Mouse (Mus musculus) lung, postnatal 10 days (tissue): Measurements from ENCODE around the gene Nptn.
"Not testable (repeated sequence)": the region's sequence is repeated elsewhere in the genome, so short reads cannot be mapped to it uniquely, and the experiment has no call there.

ENCODE experiments used
- DNase-seq: peaks from one replicate; pipeline ENCODE4 v3.0.0; 2021

Gene Nptn

GRCm38 (mm10) chr9:58565945-58566344 is 16.1 kb upstream of the Nptn start:
- DNase-seq: not testable (repeated sequence)

DNA sequence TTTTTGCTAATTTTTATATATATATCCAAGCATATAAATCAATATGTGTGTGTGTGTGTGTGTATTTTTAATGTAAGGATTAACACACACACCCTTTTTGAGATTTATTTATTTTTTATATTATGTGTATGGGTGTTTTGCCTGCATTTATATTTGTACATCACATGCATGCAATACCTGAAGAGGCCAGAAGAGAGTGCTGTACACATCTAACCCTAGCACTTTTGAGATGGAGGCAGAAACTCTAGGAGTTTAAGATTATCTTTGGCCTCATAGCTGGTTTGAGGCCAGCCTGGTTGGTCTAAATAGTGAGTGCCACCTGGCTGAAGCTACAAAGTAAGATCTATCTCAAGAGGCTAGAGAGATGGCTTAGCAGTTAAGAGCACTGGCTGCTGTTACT is 14.4 kb upstream of the Nptn start:
- DNase-seq: peak; percentile 34

DNA sequence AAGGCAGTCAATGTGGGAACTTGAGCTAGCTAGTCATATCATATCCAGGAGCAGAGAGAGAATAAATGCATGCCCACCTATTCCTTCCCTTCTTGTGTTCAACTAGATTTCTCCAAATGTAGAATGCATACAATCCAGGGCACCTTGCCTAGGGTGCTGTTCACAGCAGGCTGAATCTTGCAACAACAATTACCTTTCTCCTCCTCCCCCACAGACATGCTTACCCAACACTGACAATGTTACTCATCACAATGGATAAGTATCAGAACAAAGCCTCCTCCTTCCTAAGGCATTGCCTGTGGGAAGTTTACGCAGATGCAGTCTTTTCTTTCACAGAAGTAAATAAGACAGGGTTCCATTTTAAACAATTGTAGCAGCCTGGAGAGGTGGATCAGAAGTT is 11.0 kb upstream of the Nptn start:
- no peak for DNase-seq

- peak; percentile 96 for DNase-seq
Measured at GRCm38 (mm10) chr9:58578669-58579068, 3.4 kb upstream of the Nptn start.

DNA sequence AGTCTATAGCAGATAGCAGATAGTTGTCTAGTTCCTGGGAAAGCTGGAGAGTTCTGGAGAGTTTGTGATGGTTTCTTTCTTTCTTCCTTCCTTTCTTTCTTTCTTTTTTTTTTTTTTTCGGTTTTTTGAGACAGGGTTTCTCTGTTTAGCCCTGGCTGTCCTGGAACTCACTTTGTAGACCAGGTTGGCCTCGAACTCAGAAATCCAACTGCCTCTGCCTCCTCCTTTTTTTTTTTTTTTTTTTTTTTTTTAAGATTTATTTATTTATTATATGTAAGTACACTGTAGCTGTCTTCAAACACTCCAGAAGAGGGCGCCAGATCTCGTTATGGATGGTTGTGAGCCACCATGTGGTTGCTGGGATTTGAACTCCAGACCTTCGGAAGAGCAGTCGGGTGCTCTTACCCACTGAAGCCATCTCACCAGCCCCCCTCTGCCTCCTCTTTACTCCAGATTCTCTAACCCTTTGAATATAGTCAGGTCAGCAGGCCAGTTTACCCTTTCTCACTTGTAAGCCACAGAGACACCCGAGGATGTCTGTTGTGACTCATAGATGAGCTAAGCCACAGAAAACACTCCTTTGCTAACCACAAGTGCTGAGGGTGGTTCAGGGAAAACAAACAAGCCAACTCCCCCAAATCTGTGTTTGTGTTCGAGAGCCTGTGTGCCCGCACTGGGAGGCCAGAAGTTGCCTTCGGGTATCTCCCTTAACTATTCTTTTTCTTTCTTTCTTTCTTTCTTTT is 1.4 kb upstream of the Nptn start:
- DNase-seq: peak; percentile 19

DNA sequence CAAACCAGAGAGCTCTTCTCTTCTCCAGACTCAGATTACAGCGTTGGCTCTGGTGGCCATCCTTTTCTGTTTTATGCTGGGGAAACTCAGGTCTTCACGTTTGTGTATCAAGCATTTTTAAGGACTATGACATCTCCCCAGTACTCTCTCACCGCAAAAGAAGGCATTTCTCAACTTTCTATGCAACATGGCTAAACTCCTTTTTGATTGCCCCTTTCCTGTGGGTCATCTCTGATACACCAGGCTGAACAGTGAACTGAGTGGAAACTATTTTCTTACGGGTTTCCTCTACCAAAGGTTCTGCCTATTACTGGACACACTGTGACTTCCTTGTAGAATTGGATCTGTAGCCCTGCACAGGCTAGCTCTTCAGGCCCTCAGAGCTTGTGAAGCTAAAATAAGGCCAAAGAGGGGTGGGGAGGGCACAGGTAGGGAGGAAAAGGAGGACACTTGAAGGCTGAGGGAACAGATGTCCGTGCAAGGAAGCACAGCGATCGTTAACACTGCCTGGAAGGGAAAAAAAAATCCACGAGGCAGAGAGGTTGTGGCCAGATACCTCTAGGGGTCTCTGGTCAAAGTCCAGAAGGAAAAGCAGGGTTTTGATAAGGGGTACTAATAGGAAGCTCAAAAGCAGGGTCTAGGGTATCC is 633 bp upstream of the Nptn start:
- DNase-seq: no peak

- peak; percentile 34 for DNase-seq
Measured at GRCm38 (mm10) chr9:58582581-58583266, 684 bp downstream of the Nptn start.

DNA sequence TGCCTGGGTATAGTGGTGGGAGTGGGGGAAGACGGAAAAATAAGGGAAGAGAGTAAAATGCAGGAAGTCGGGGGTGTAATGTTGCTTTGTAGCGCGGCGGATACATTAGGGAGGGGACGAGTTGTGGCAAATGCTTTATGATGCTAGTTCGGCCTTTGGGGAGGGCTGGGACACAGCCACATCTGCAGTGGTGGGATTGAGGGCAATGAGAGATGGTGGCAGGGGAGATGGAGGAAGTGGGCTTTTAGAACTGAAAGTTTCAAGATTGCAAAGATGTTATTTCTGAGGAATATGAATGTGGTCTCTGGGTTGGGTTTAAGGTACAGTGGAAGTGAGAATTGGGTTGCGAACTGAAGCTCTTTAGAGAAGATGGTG is 1.2 kb downstream of the Nptn start:
- DNase-seq: no peak

- no peak for DNase-seq
Measured at GRCm38 (mm10) chr9:58584323-58584722, 2.3 kb downstream of the Nptn start.

DNA sequence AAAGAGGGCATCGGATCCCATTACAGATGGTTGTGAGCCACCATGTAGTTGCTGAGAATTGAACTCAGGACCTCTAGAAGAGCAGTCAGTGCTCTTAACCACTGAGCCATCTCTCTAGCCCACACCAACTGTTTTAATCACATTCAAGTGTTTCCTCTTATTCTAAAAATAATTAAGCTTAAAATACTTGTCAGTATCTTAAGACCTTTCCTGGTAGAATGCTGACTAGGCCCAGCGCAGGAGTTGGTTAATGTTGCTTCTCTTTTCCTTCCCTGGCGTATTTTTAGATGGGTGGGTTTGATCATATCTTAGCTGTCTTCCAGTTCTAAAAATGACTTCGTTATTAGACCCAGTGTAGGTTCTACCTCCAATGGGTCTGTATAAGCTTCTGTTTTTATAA is 6.6 kb downstream of the Nptn start:
- DNase-seq: no peak

DNA sequence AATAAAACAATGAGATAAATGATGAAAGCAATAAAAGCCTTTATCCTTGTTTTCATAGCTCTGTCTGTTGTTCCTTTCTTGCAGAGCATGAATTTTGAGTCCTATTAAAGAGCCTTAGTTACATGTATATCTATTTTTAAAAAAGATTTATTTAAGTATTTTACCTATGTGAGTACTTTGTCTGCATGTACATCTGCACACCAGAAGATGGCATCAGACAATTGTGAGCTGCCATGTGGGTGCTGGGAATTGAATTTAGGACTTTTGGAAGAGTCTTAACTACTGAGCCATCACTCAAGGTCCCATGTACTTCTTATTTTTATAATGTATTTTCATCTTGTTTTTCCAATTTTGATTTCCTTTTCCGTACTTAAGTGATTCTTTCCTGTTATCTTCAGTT is 13.3 kb downstream of the Nptn start:
- DNase-seq: no peak

DNA sequence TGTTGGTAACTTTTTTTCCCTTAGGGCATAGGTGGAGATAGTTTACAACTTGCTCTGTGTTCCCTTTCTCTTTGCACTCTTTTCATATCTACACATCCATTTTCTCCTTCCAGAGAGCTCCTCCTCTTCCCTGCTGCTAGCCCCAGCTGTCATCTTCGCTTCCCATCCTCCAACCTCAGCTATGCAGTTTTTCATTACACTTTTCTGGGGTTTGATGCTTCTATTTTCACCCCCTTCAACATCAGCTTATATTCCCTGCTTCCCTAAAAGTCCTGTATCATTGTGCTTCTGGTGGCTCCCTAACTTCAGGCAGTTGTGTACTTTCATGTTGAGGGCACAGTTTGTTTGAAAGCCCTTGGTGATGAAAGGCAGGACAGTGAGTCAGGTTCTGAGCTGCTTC is 31.8 kb downstream of the Nptn start:
- DNase-seq: no peak

DNA sequence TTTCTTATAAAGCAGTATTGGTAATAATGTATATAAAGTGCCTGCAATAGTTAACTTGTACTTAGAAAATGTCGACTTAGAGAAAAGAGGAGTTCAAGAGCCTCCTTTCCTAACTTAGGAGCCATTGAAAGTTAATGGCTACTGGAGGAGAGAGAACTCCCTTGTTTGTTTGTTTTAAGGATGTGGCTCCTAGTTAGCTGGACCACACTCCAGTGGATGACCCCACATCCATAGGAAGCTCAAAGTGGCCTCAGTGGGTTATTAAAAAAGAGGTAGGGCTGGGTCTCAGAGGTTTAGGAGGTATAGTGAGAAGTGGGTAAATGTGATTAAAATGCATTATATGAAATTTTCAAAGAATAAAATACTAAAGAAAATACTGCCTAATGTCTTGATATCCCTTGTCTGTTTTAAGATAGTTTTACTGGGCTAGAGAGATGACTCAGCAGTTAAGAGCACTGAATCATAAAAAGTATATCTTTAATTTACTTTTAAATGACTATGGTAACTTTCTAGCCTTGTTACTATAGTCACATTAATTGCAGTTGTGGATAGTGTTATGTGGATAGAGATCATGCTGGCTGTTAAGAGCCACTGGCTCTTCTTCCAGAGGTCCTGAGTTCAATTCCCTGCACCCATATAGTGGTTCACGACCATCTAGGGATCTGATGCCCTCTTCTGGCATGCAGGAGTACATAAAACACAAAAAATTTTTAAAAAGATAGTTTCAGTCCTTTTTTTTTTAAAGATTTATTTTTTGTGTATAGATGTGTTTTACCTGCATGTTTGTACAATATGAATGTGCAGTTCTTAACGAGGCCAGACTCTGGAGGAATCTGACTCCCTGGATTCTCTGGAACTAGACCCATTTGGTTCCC is 33.3 kb downstream of the Nptn start:
- no peak for DNase-seq

- DNase-seq: no peak
Measured at GRCm38 (mm10) chr9:58623009-58623408, 41.0 kb downstream of the Nptn start.

DNA sequence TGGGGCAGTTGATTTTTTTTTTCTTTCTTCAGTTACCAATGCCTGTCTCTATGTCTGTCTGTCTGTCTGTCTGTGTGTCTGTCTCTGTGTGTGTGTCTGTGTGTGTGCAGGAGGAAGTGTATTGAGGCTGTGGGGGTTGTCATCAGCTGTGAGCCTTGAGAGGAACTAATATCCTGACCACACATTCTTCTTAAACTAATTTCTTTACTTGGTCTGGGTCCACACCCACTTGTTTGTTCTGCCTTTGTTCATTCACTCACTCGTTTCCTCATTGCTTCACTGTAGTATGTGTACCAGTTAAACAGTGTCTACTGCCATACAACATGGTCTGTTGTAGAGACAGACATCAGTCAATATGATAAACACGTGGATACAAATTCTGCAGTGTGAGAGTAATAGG is 45.2 kb downstream of the Nptn start:
- no peak for DNase-seq

DNA sequence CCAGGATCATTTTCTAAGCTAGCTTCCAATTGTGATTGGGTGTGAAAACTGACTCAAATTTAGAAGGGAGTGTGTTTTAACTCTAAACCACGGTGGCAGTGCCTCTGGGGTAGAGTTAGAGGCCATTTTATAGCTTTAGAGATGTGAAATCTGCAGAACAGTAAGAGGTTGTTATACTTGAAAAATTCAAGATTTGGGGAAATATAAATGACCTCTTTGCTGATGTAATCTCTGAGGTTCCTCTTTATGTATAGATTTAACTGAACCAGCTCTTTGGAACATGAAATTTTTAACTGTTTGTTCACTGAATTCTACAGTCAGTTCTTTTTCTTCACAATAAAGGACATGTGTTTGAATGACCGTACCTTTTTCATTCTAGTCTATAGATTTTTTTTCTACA is 48.4 kb downstream of the Nptn start:
- DNase-seq: no peak

DNA sequence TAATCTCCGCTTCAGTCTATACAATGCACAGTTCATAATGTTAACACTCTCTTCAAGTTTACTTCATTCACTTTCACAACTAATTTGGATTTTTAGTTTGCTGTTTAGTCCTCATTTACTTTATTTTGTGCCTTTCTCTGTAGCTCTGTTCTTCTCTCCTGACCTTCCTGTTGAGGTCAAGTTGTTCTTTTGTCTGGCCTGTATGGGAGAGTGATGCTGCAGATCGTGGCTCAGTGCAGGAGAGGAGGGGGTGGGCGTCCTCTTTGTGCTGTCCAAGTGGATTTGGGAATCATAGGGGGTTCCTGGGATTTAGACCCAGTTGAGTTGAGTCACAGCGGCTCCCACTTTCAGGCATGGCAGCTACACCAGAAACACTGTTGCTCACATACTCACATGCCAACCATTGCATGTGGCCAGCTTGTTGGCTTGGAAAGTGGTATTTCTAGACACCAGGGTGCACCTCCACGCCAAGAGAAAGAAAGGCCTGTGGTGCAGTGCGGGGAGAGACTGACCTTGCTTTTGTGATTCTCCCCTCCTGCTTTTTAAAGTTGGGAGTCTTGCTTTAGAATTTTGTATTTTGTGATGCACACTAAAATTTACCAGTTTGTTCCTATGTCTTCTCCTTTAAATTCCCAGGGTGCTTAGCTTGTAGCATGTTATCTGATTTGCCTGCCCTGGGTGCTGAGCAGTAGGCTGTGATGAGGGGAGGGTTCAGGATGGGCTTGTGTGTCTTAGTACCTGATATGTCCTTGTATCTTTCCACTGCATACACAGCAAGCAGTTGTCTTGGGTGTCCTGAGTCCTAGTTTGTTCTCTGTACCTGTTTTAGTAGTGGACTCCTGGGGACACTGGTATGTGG is 66.6 kb downstream of the Nptn start:
- DNase-seq: no peak

GRCm38 (mm10) chr9:58649265-58649626 is 67.2 kb downstream of the Nptn start:
- no peak for DNase-seq

GRCm38 (mm10) chr9:58651993-58652392 is 70.0 kb downstream of the Nptn start:
- peak; percentile 61 for DNase-seq

GRCm38 (mm10) chr9:58654494-58654893 is 72.5 kb downstream of the Nptn start:
- DNase-seq: no peak

DNA sequence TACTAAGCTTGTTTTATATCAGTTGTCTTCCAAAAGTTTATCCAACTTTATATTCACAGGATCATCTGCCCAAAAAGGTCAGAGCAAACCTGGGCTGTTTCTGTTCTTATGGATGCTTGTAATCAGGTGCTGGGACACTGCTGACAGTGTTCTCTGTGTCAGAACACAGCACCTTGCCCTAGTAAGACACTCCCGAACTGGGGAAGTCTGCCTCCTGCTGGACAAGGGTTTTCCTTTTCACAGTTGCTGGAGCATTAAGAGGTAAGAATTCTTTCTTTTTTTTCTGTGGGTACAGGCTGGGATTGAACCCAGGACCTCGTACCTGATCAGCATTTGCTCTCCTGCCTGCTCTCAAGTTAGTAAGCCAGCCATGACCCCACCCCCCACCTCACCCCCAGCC is 74.4 kb downstream of the Nptn start:
- DNase-seq: peak; percentile 41

GRCm38 (mm10) chr9:58656824-58657223 is 74.8 kb downstream of the Nptn start:
- no peak for DNase-seq
